22 mouse cellular contexts compared by ENCODE assay signal in genomic region chr11:3341476-3341875, GRCm38 (mm10).
"Had no signal": no experiment of that assay in that cellular context is flagged by ENCODE, and none has a peak within 500 bp of the region (broad histone marks: within the 10 kb centered on the region; RNA-seq: fewer than 3 reads in every experiment).

No protein-coding gene starts in this region.

- H3K9me3 ChIP-seq: limb, embryonic 10.5 days; limb, embryonic 13.5 days; liver, embryonic 12.5 days; liver, embryonic 15.5 days; lung, embryonic 15.5 days; megakaryocyte, embryonic 14.5 days; neural tube, embryonic 13.5 days had no signal

- H3K4me3 ChIP-seq: layer of hippocampus, adult 2 months; limb, embryonic 10.5 days; limb, embryonic 13.5 days; liver, embryonic 12.5 days; liver, embryonic 15.5 days; lung, embryonic 15.5 days; megakaryocyte, embryonic 14.5 days; neural tube, embryonic 13.5 days had no signal

- DNase-seq: kidney, adult 2 months; kidney, postnatal 25 days; layer of hippocampus, adult 9-11 months; liver; lung, adult 18-20 months; lung, postnatal 10 days; lung, postnatal 36 days; midbrain, embryonic 14.5 days; retina, postnatal 1 day; right cerebral cortex, postnatal 25 days; spleen, adult 18-20 months; thymus, postnatal 36 days had no signal

- H3K27me3 ChIP-seq: limb, embryonic 13.5 days; liver, embryonic 12.5 days; liver, embryonic 15.5 days; lung, embryonic 15.5 days; megakaryocyte, embryonic 14.5 days; neural tube, embryonic 13.5 days had no signal

- H3K4me2 ChIP-seq: limb, embryonic 13.5 days; liver, embryonic 12.5 days; liver, embryonic 15.5 days; lung, embryonic 15.5 days; midbrain, embryonic 11.5 days; neural tube, embryonic 13.5 days had no signal

- H3K27ac ChIP-seq: kidney, postnatal 0 days; layer of hippocampus, adult 2 months; limb, embryonic 10.5 days; limb, embryonic 13.5 days; liver, embryonic 12.5 days; liver, embryonic 15.5 days; lung, embryonic 15.5 days; neural tube, embryonic 13.5 days had no signal

- H3K9ac ChIP-seq: limb, embryonic 13.5 days; liver, embryonic 12.5 days; liver, embryonic 15.5 days; lung, embryonic 15.5 days; neural tube, embryonic 13.5 days had no signal

- H3K4me1 ChIP-seq: liver, embryonic 15.5 days had no signal

- ATAC-seq: liver, embryonic 12.5 days had no signal
